ENCODE assay signal across 9 mouse cellular contexts in genomic region chr1:138136373-138136779, GRCm38 (mm10). TPM values are rescaled to one million over a fixed set of nuclear protein-coding genes. Genes with fewer than 3 reads are reported as not detected.
DNase-seq lines count a peak whose midpoint lies in the region; ATAC-seq lines count a peak whose summit lies in the region.
"Had no signal": no experiment of that assay in that cellular context is flagged by ENCODE, and none has a peak within 500 bp of the region (broad histone marks: within the 10 kb centered on the region; RNA-seq: fewer than 3 reads in every experiment).

No protein-coding gene starts in this region.

- DNase-seq in cerebellum, adult 8-10 months = peak; percentile 0
- no peak for DNase-seq in cerebellum, adult 11 months
- DNase-seq in embryonic facial prominence, embryonic 10.5 days (ENCODE audit: low spot score) = peak; percentile 35
- peak; percentile 53 to 76 for DNase-seq in heart, adult 9 months (ENCODE audit: low spot score in 2 of 2)
- peak; percentile 94 for DNase-seq in midbrain, embryonic 11.5 days (ENCODE audit: low spot score, missing footprints)
- peak; percentile 80 for DNase-seq in skeletal muscle tissue, adult 2 months (ENCODE audit: low read depth, low spot score)

- peaks cover 11% of the 10 kb centered on the region for H3K4me1 ChIP-seq in embryonic facial prominence, embryonic 10.5 days
- no peaks in the 10 kb centered on the region for H3K4me1 ChIP-seq in kidney, embryonic 14.5 days (ENCODE audit: control insufficient read depth, insufficient read depth, low read length)
- peaks cover 16% of the 10 kb centered on the region for H3K4me1 ChIP-seq in limb, embryonic 12.5 days (replicated peaks)
- peaks cover 13% of the 10 kb centered on the region for H3K4me1 ChIP-seq in midbrain, embryonic 11.5 days (ENCODE audit: control insufficient read depth, insufficient read depth, low read length)

- H3K4me2 ChIP-seq in kidney, embryonic 14.5 days (replicated peaks; ENCODE audit: low read depth, low read length) = peak overlapping the region; percentile 30
- H3K4me2 ChIP-seq in limb, embryonic 12.5 days = peak overlapping the region; percentile 40
- peak overlapping the region; percentile 33 for H3K4me2 ChIP-seq in midbrain, embryonic 11.5 days

- H3K9me3 ChIP-seq in embryonic facial prominence, embryonic 10.5 days = no peaks in the 10 kb centered on the region
- H3K9me3 ChIP-seq in kidney, embryonic 14.5 days (ENCODE audit: control insufficient read depth, low read length) = no peaks in the 10 kb centered on the region
- no peaks in the 10 kb centered on the region for H3K9me3 ChIP-seq in limb, embryonic 12.5 days
- H3K9me3 ChIP-seq in midbrain, embryonic 11.5 days (ENCODE audit: control insufficient read depth, low read length) = no peaks in the 10 kb centered on the region

- 54% methylated on average over 17 of the region's 17 CpGs for WGBS in embryonic facial prominence, embryonic 10.5 days
- 51% methylated on average over 17 of the region's 17 CpGs for WGBS in kidney, embryonic 14.5 days
- 48% methylated on average over 17 of the region's 17 CpGs for WGBS in limb, embryonic 12.5 days
- 23% methylated on average over 17 of the region's 17 CpGs for WGBS in midbrain, embryonic 11.5 days

- H3K36me3 ChIP-seq in embryonic facial prominence, embryonic 10.5 days (replicated peaks) = no peaks in the 10 kb centered on the region
- H3K36me3 ChIP-seq in kidney, embryonic 14.5 days (ENCODE audit: control insufficient read depth, insufficient read depth, low read length) = no peaks in the 10 kb centered on the region
- no peaks in the 10 kb centered on the region for H3K36me3 ChIP-seq in limb, embryonic 12.5 days
- no peaks in the 10 kb centered on the region for H3K36me3 ChIP-seq in midbrain, embryonic 11.5 days (ENCODE audit: control insufficient read depth, insufficient read depth, low read length)

- no peak for ATAC-seq in kidney, embryonic 14.5 days (ENCODE audit: low FRiP score, low TSS enrichment)
- peak; percentile 59; the same call in 1 of the 2 replicates for ATAC-seq in limb, embryonic 12.5 days (ENCODE audit: insufficient number of reproducible peaks, insufficient read depth, low FRiP score, low TSS enrichment, low read depth)
- ATAC-seq in midbrain, embryonic 11.5 days (ENCODE audit: low FRiP score) = peak; percentile 90

- H3K9ac ChIP-seq in kidney, embryonic 14.5 days (ENCODE audit: low read depth, low read length) = no peak overlapping the region
- 0 out of 2 replicates have a peak overlapping the region, but pooled peaks have one; percentile 27 for H3K9ac ChIP-seq in limb, embryonic 12.5 days (replicated peaks)
- peak overlapping the region; percentile 36 for H3K9ac ChIP-seq in midbrain, embryonic 11.5 days (ENCODE audit: low read length)

- peak overlapping the region; percentile 8; the same call in 1 of the 2 replicates for H3K4me3 ChIP-seq in embryonic facial prominence, embryonic 10.5 days
- H3K4me3 ChIP-seq in kidney, embryonic 14.5 days (ENCODE audit: low read length) = no peak overlapping the region
- peak overlapping the region; percentile 16; the same call in 1 of the 2 replicates for H3K4me3 ChIP-seq in limb, embryonic 12.5 days (replicated peaks)
- peak overlapping the region; percentile 9; the same call in 1 of the 2 replicates for H3K4me3 ChIP-seq in midbrain, embryonic 11.5 days (ENCODE audit: low read depth, low read length)

- peak overlapping the region; percentile 30; the same call in 1 of the 2 replicates for H3K27ac ChIP-seq in embryonic facial prominence, embryonic 10.5 days (replicated peaks)
- H3K27ac ChIP-seq in kidney, embryonic 14.5 days (ENCODE audit: low read depth, low read length) = no peak overlapping the region
- peak overlapping the region; percentile 64 for H3K27ac ChIP-seq in limb, embryonic 12.5 days
- H3K27ac ChIP-seq in midbrain, embryonic 11.5 days (ENCODE audit: low read depth, low read length) = peak overlapping the region; percentile 53; the same call in 1 of the 2 replicates

- no peaks in the 10 kb centered on the region for H3K27me3 ChIP-seq in embryonic facial prominence, embryonic 10.5 days (replicated peaks; ENCODE audit: low read depth, poor library complexity, severe bottlenecking)
- no peaks in the 10 kb centered on the region for H3K27me3 ChIP-seq in kidney, embryonic 14.5 days (ENCODE audit: control insufficient read depth, insufficient read depth, low read length)
- no peaks in the 10 kb centered on the region for H3K27me3 ChIP-seq in limb, embryonic 12.5 days
- no peaks in the 10 kb centered on the region for H3K27me3 ChIP-seq in midbrain, embryonic 11.5 days (ENCODE audit: control insufficient read depth, insufficient read depth, low read length)

RNA-seq across cellular contexts. Expression of gene Ptprc, which starts 39.1 kb away (rescaled TPM):
- 1.6 and 1.8 TPM in 2 replicates for polyA plus RNA-seq in embryonic facial prominence, embryonic 10.5 days (2016; fragmentation: Nextera tagmentation; extraction: Ambion mirVana)
- polyA plus RNA-seq in kidney, embryonic 14.5 days (2014; fragmentation: Nextera tagmentation; extraction: Ambion mirVana) = 2.7 and 5.0 TPM in 2 replicates
- 1.3 and 1.6 TPM in 2 replicates for polyA plus RNA-seq in limb, embryonic 12.5 days (2016; fragmentation: Nextera tagmentation; extraction: Ambion mirVana)
- 0.98 and 2.0 TPM in 2 replicates for polyA plus RNA-seq in midbrain, embryonic 11.5 days (2014; fragmentation: Nextera tagmentation; extraction: Ambion mirVana)
- polyA plus RNA-seq: C2C12 had no signal
